Mouse (Mus musculus) embryonic fibroblast, embryonic 13.5 days (primary cell): ENCODE measurements at regions not wholly inside any gene's neighbourhood (a gene's known extent, or its start where the extent isn't known, plus 50 kb on each side); places are given as distances from the start of the nearest gene placed in this dataset.

Source experiments
- CTCF ChIP-seq: IDR thresholded peaks from 2 replicates; pipeline ENCODE4 v1.5.1; 2011; ENCODE audit warnings: mild to moderate bottlenecking, control low read depth, low read length, moderate library complexity, borderline replicate concordance; ENCODE audit not compliant: insufficient read depth
- POLR2A ChIP-seq: IDR thresholded peaks from 2 replicates; pipeline ENCODE4 v1.6.1; 2011; ENCODE audit warnings: low read depth, mild to moderate bottlenecking, control low read depth, low read length, moderate library complexity

DNA sequence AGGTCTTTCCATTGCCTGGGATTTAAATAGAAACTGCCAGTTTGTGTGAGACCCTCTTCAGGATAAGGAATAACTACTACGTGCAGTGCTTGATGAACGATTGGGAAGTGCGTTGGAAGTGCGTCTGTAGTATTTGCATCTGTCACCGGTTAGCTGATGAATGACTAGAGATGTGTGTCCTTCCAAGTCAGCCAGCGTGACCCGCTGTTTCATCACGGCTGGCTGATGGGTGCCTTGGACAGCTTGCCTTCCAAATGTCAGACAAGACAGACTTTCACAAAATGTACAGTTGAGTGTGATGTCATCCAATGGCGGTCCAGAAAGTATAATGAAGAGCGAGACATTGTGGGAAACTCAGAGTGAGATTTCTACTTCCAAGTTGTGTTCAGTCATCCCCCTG is 93.9 kb downstream of the Kcnrg start:
- no peak for TF ChIP-seq CTCF
- TF ChIP-seq POLR2A = no peak
